Mouse (Mus musculus) MEL (cell line): ENCODE results near the gene Cgnl1. TPM values are rescaled to one million over a fixed set of nuclear protein-coding genes. Genes with fewer than 3 reads are reported as not detected.
"Not testable (repeated sequence)": the region's sequence is repeated elsewhere in the genome, so short reads cannot be mapped to it uniquely, and the experiment has no call there.

ENCODE experiments used
- DNase-seq: peaks from one replicate; pipeline ENCODE4 v3.0.0; 2011; ENCODE audit warnings: low read depth, low spot score
- H3K27ac ChIP-seq: 2 replicates; pipeline ENCODE4 v1.5.1; 2012; ENCODE audit warnings: low read depth, mild to moderate bottlenecking, control low read depth, low read length, moderate library complexity; ENCODE audit not compliant: control insufficient read depth
- H3K27me3 ChIP-seq, 2 experiments: fragments of 150-350 bp in 1 of 2; sonication (generic) in 1 of 2; 2 replicates each; pipeline ENCODE4 v1.6.1; 2012; ENCODE audit warnings: low read length in 2 of 2, mild to moderate bottlenecking in 2 of 2, improper control_type of control experiment in 1 of 2, moderate library complexity in 1 of 2; ENCODE audit not compliant: insufficient read depth in 2 of 2, control insufficient read depth in 1 of 2
- H3K36me3 ChIP-seq, 2 experiments: 2 replicates each; pipeline ENCODE4 v1.6.1; 2012 to 2014; ENCODE audit warnings: low read length in 2 of 2, improper control_type of control experiment in 1 of 2, inconsistent platforms in 1 of 2, mild to moderate bottlenecking in 1 of 2; ENCODE audit not compliant: insufficient read depth in 2 of 2, control insufficient read depth in 1 of 2
- H3K4me1 ChIP-seq, 2 experiments: fragments of 150-350 bp in 1 of 2; sonication (generic) in 1 of 2; 2 replicates each; pipeline ENCODE4 v1.6.1; 2012; ENCODE audit warnings: low read length in 2 of 2, improper control_type of control experiment in 1 of 2, mild to moderate bottlenecking in 1 of 2; ENCODE audit not compliant: insufficient read depth in 2 of 2, control insufficient read depth in 1 of 2
- H3K4me3 ChIP-seq, 2 experiments: fragments of 150-350 bp in 1 of 2; sonication (generic) in 1 of 2; 2 replicates each; pipeline ENCODE4 v1.5.1; 2012; ENCODE audit warnings: low read depth in 2 of 2, low read length in 2 of 2, mild to moderate bottlenecking in 2 of 2, moderate library complexity in 2 of 2, control low read depth in 1 of 2, improper control_type of control experiment in 1 of 2; ENCODE audit not compliant: control insufficient read depth in 1 of 2, insufficient read depth in 1 of 2
- H3K79me2 ChIP-seq: 2 replicates; pipeline ENCODE4 v1.6.1; 2012; ENCODE audit warnings: mild to moderate bottlenecking, low read length, moderate library complexity; ENCODE audit not compliant: control insufficient read depth, poor library complexity, insufficient read depth
- H3K9ac ChIP-seq: 2 replicates; pipeline ENCODE4 v1.6.1; 2012; ENCODE audit warnings: low read depth, mild to moderate bottlenecking, control low read depth, low read length, moderate library complexity; ENCODE audit not compliant: control insufficient read depth, poor library complexity, severe bottlenecking
- H3K9me3 ChIP-seq: fragments of 150-350 bp; sonication (generic); replicated peaks from 2 replicates; pipeline ENCODE4 v1.6.1; 2012; ENCODE audit warnings: mild to moderate bottlenecking, low read length, improper control_type of control experiment, moderate library complexity; ENCODE audit not compliant: insufficient read depth
- CHD2 ChIP-seq: IDR thresholded peaks from 2 replicates; pipeline ENCODE4 v1.6.1; 2011; ENCODE audit warnings: low read length, improper control_type of control experiment
- CTCF ChIP-seq, 3 experiments: IDR thresholded peaks in 2 of 3; conservative IDR thresholded peaks in 1 of 3; 2 replicates each; pipeline ENCODE4 v1.5.1; 2011 to 2012; ENCODE audit warnings: low read length in 3 of 3, low read depth in 2 of 3, mild to moderate bottlenecking in 2 of 3, improper control_type of control experiment in 1 of 3, inconsistent platforms in 1 of 3, mixed read lengths in 1 of 3, moderate library complexity in 1 of 3; ENCODE audit not compliant: control insufficient read depth in 1 of 3, insufficient read depth in 1 of 3, poor library complexity in 1 of 3, severe bottlenecking in 1 of 3
- ELF1 ChIP-seq: IDR thresholded peaks from 2 replicates; pipeline ENCODE4 v1.6.1; 2014; ENCODE audit warnings: low read depth, mild to moderate bottlenecking, inconsistent platforms, low read length, improper control_type of control experiment, moderate library complexity
- EP300 ChIP-seq, 2 experiments: IDR thresholded peaks; 2 replicates each; pipeline ENCODE4 v1.6.1; 2011; ENCODE audit warnings: improper control_type of control experiment in 2 of 2, low read length in 2 of 2, low read depth in 1 of 2, mild to moderate bottlenecking in 1 of 2
- ETS1 ChIP-seq: IDR thresholded peaks from 2 replicates; pipeline ENCODE4 v1.6.1; 2012; ENCODE audit warnings: low read depth, mild to moderate bottlenecking, inconsistent platforms, low read length, improper control_type of control experiment, moderate library complexity
- JUND ChIP-seq: IDR thresholded peaks from 2 replicates; pipeline ENCODE4 v1.6.1; 2011; ENCODE audit warnings: low read depth, mild to moderate bottlenecking, improper control_type of control experiment, low read length
- KAT2A ChIP-seq: conservative IDR thresholded peaks from 2 replicates; pipeline ENCODE4 v1.6.1; 2012; ENCODE audit warnings: low read depth, low read length, improper control_type of control experiment, inconsistent platforms
- MAFK ChIP-seq: IDR thresholded peaks from 2 replicates; pipeline ENCODE4 v1.6.1; 2011; ENCODE audit warnings: low read depth, mild to moderate bottlenecking, low read length, improper control_type of control experiment, borderline replicate concordance
- MAX ChIP-seq: IDR thresholded peaks from 2 replicates; pipeline ENCODE4 v1.6.1; 2011; ENCODE audit warnings: low read length, improper control_type of control experiment
- MXI1 ChIP-seq: IDR thresholded peaks from 2 replicates; pipeline ENCODE4 v1.6.1; 2011; ENCODE audit warnings: mild to moderate bottlenecking, low read depth, low read length, improper control_type of control experiment
- POLR2A ChIP-seq, 2 experiments: IDR thresholded peaks; 2 replicates each; pipeline ENCODE4 v1.6.1; 2011 to 2012; ENCODE audit warnings: low read length in 2 of 2, mild to moderate bottlenecking in 2 of 2, control low read depth in 1 of 2, improper control_type of control experiment in 1 of 2, low read depth in 1 of 2, moderate library complexity in 1 of 2; ENCODE audit not compliant: control insufficient read depth in 1 of 2, insufficient read depth in 1 of 2, poor library complexity in 1 of 2
- RAD21 ChIP-seq: IDR thresholded peaks from 2 replicates; pipeline ENCODE4 v1.6.1; 2011; ENCODE audit warnings: mild to moderate bottlenecking, low read depth, low read length, improper control_type of control experiment
- SIN3A ChIP-seq: IDR thresholded peaks from 2 replicates; pipeline ENCODE4 v1.6.1; 2012; ENCODE audit warnings: low read length, improper control_type of control experiment, inconsistent platforms
- TAL1 ChIP-seq: IDR thresholded peaks from 2 replicates; pipeline ENCODE4 v1.6.1; 2012; ENCODE audit warnings: mild to moderate bottlenecking, inconsistent platforms, low read length, moderate library complexity, mixed read lengths
- TCF12 ChIP-seq: IDR thresholded peaks from 2 replicates; pipeline ENCODE4 v1.6.1; 2014; ENCODE audit warnings: low read depth, mild to moderate bottlenecking, inconsistent platforms, low read length, improper control_type of control experiment, moderate library complexity
- UBTF ChIP-seq: IDR thresholded peaks from 2 replicates; pipeline ENCODE4 v1.6.1; 2012; ENCODE audit warnings: low read depth, mild to moderate bottlenecking, inconsistent platforms, low read length, improper control_type of control experiment, moderate library complexity, borderline replicate concordance; ENCODE audit not compliant: insufficient read depth
- USF1 ChIP-seq: IDR thresholded peaks from 2 replicates; pipeline ENCODE4 v1.6.1; 2014; ENCODE audit warnings: low read depth, mild to moderate bottlenecking, inconsistent platforms, low read length, improper control_type of control experiment, moderate library complexity
- USF2 ChIP-seq, 2 experiments: IDR thresholded peaks; 2 replicates each; pipeline ENCODE4 v1.6.1; 2011 to 2012; ENCODE audit warnings: improper control_type of control experiment in 2 of 2, low read length in 2 of 2, borderline replicate concordance in 1 of 2, inconsistent platforms in 1 of 2, low read depth in 1 of 2, mild to moderate bottlenecking in 1 of 2; ENCODE audit not compliant: insufficient read depth in 1 of 2
- ZC3H11A ChIP-seq: IDR thresholded peaks from 2 replicates; pipeline ENCODE4 v1.6.1; 2012; ENCODE audit warnings: low read depth, mild to moderate bottlenecking, inconsistent platforms, low read length, improper control_type of control experiment
- ZMIZ1 ChIP-seq: IDR thresholded peaks from 2 replicates; pipeline ENCODE4 v1.6.1; 2012; ENCODE audit warnings: low read depth, mild to moderate bottlenecking, inconsistent platforms, low read length, improper control_type of control experiment, moderate library complexity
- ZNF384 ChIP-seq: IDR thresholded peaks from 2 replicates; pipeline ENCODE4 v1.6.1; 2012; ENCODE audit warnings: low read depth, mild to moderate bottlenecking, inconsistent platforms, low read length, improper control_type of control experiment
- polyA plus RNA-seq, 2 experiments: library from polyadenylated mRNA; stranded (reverse) in 1 of 2; unstranded in 1 of 2; fragments of >175 nt in 1 of 2; fragments of >200 nt in 1 of 2; gene quantifications; 2 replicates each; pipeline versions ENCODE4 v1.2.1 to v1.2.4; 2012; ENCODE audit warnings: low replicate concordance in 2 of 2, low read depth in 1 of 2; ENCODE audit not compliant: insufficient read length in 2 of 2, insufficient read depth in 1 of 2, missing spikeins in 1 of 2
- total RNA-seq: library from RNA; depleted of rRNA; stranded (reverse); fragments of 300-350 nt; gene quantifications from 2 replicates; pipeline ENCODE4 v1.2.3, GENCODE M21; 2012

Gene Cgnl1
- total and polyA plus RNA-seq, 3 experiments: 0.19 to 0.70 TPM; not detected in 1

DNA sequence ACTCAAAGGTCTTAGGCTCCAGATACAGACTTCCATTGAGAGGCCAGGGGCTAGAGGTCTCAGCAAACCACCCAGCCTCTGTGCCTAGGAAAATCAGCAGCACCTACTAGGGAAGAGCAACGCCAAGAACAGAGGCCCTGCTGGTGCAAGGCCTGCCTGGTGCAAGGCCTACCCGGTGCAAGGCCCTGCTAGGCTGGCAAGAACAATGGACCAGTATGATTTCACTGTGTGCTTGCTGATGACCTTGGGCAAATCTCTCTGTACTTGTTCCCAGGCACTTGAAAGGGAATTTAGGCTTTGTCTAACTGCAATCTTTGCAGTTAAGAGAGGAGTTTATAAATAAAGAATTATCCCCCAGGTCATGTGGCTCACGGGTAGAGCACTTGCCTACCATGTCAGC is 148.8 kb downstream of the Cgnl1 start:
- Histone ChIP-seq H3K9me3 (no peaks in the 10 kb centered on the region), H3K27me3 (peaks cover 4 to 5% of the 10 kb centered on the region in 2 experiments; a peak in 3 of 4 replicates), H3K79me2 (no peaks in the 10 kb centered on the region), H3K4me3 (no peak overlapping the region), H3K36me3 (no peaks in the 10 kb centered on the region), H3K27ac (no peak overlapping the region), H3K4me1 (no peaks in the 10 kb centered on the region), H3K9ac (no peak overlapping the region)
- no peak for DNase-seq
- no peak for TF ChIP-seq MAX
- no peak for TF ChIP-seq UBTF
- TF ChIP-seq CHD2: no peak
- no peak for TF ChIP-seq USF2 (IDR thresholded peaks at IDR 0.05; ENCODE audit: borderline replicate concordance in 1 of 2, insufficient read depth in 1 of 2, low read depth in 1 of 2, low read length in 2 of 2)
- no peak for TF ChIP-seq TCF12
- no peak for TF ChIP-seq ETS1
- no peak for TF ChIP-seq POLR2A (IDR thresholded peaks at IDR 0.05; ENCODE audit: control insufficient read depth in 1 of 2, insufficient read depth in 1 of 2, low read depth in 1 of 2, low read length in 2 of 2, poor library complexity in 1 of 2)
- no peak for TF ChIP-seq MAFK
- no peak for TF ChIP-seq MXI1
- TF ChIP-seq ELF1: no peak
- no peak for TF ChIP-seq CTCF (IDR thresholded peaks at IDR 0.05 in 2 of 3, conservative IDR thresholded peaks at IDR 0.05 in 1 of 3; ENCODE audit: control insufficient read depth in 1 of 3, insufficient read depth in 1 of 3, low read depth in 2 of 3, low read length in 3 of 3, poor library complexity in 1 of 3, severe bottlenecking in 1 of 3)
- no peak for TF ChIP-seq EP300 (IDR thresholded peaks at IDR 0.05; ENCODE audit: low read depth in 1 of 2, low read length in 2 of 2)

DNA sequence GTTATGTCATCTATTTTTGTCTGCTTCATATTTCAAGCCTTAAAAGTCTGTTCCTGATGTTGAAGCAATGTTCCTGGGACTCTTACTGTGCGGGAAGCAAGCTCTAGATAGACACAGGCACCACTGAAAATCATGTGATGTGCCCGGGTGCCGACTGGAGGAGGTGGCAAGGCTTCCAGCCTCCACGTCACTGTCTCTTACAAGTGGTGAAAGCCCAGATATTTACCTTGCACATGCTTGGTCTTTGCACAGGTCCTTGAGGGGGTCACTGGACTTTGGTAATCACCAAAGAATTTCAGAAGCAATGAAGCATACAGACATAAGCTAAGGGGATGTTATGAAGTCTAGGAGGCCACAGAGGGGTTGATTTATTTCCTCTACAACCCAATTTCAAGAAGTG is 149.4 kb downstream of the Cgnl1 start:
- H3K4me3 ChIP-seq: no peak overlapping the region
- H3K27ac ChIP-seq: no peak overlapping the region
- no peaks in the 10 kb centered on the region for H3K36me3 ChIP-seq
- H3K4me1 ChIP-seq: no peaks in the 10 kb centered on the region
- DNase-seq: no peak
- TF ChIP-seq ZMIZ1: no peak
- TF ChIP-seq SIN3A: no peak
- TF ChIP-seq USF1: no peak
- TF ChIP-seq USF2 (IDR thresholded peaks at IDR 0.05; ENCODE audit: borderline replicate concordance in 1 of 2, insufficient read depth in 1 of 2, low read depth in 1 of 2, low read length in 2 of 2): no peak
- TF ChIP-seq RAD21: no peak
- TF ChIP-seq TCF12: no peak
- no peak for TF ChIP-seq TAL1
- TF ChIP-seq JUND: no peak
- TF ChIP-seq KAT2A: no peak
- TF ChIP-seq UBTF: no peak
- TF ChIP-seq ZNF384: no peak
- no peak for TF ChIP-seq ZC3H11A
- TF ChIP-seq POLR2A (IDR thresholded peaks at IDR 0.05; ENCODE audit: control insufficient read depth in 1 of 2, insufficient read depth in 1 of 2, low read depth in 1 of 2, low read length in 2 of 2, poor library complexity in 1 of 2): no peak
- no peaks in the 10 kb centered on the region for H3K79me2 ChIP-seq
- no peaks in the 10 kb centered on the region for H3K9me3 ChIP-seq
- no peak overlapping the region for H3K9ac ChIP-seq
- peaks cover 2 to 4% of the 10 kb centered on the region in 2 experiments; a peak in 3 of 4 replicates for H3K27me3 ChIP-seq

GRCm38 (mm10) chr9:71620116-71620515 is 151.3 kb downstream of the Cgnl1 start:
- H3K9ac ChIP-seq, H3K36me3 ChIP-seq, DNase-seq, H3K9me3 ChIP-seq, H3K4me3 ChIP-seq, H3K79me2 ChIP-seq, H3K27me3 ChIP-seq, H3K27ac ChIP-seq, H3K4me1 ChIP-seq: not testable (repeated sequence)
